Mouse (Mus musculus) bone marrow macrophage, adult 2 months (primary cell): ENCODE measurements around the gene Hoxd8.

Experiments
- CTCF ChIP-seq: IDR thresholded peaks from 2 replicates; pipeline ENCODE4 v1.5.1; 2012; ENCODE audit warnings: low read depth, mild to moderate bottlenecking, low read length, moderate library complexity
- POLR2A ChIP-seq: IDR thresholded peaks from 2 replicates; pipeline ENCODE4 v1.6.1; 2012; ENCODE audit warnings: mild to moderate bottlenecking, low read depth, low read length, borderline replicate concordance

DNA sequence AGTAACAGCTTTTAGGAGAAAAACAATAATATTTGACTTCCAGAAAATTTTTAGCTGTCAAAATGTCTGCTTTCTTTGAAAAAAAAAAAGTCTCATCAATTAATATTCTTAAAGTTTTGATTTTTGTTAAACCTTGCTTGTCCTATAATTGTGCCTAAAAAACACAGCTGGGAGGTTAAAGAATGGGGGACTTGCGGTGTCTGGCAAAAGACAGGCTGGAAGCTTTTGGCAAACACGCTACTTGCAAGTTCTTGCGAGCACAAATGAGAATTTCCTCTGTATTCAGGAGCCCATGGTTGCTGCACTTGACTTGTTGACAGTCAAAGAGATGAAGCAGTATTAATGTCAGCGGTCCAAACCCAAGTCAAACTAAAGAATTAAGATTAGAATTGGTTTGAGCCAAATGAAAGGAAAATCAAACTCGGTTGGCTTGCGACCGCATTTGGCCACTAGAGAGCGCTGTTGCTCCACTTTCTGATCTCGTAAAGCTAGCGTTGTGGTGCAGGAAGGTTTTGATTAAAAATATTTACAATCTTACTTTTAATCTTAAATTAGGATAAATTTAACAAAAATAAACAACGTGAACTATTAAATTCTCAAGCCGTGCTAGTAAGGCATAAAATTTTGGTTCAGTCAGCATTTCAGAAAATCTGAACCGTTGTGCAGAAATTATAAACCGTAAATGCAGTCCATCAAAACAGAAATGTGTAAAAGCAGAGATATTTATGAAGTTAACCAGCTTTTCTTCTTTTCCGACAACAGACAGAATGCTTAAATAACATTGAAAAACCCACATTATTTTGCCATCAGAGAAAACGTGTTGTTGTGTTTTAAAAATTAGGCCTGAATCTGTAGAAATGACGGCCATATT lies 2.2 kb upstream of the Hoxd8 start:
- peak; percentile 92 for TF ChIP-seq CTCF
- no peak for TF ChIP-seq POLR2A
